Mouse (Mus musculus) left cerebral cortex, postnatal 36 days (tissue): ENCODE measurements around the gene Atg4a-ps. TPM values are rescaled to one million over a fixed set of nuclear protein-coding genes. Genes with fewer than 3 reads are reported as not detected.

Source experiments
- DNase-seq, 2 experiments: peaks; one replicate each; pipeline ENCODE4 v3.0.0; 2021 to 2022; ENCODE audit warnings: low spot score in 2 of 2, mixed read lengths in 1 of 2
- intact Hi-C: fragments of 180-260 bp; cut with DNase I; formaldehyde crosslinking; loops from one replicate; pipeline ENCODE4 v1.15.1; 2025
- total RNA-seq, 2 experiments: library from RNA; stranded (reverse); gene quantifications; 2 replicates each; pipeline ENCODE4 v1.2.3; 2021

The Atg4a-ps gene
- total RNA-seq, 2 experiments from 2014 or later, result 0.62 TPM; not detected in 1

- DNase-seq, result no peak
- intact Hi-C loops, result no loop called here
Measured at GRCm38 (mm10) chr3:103633831-103634230, 12.0 kb downstream of the Atg4a-ps start.

GRCm38 (mm10) chr3:103633124-103633523 is 12.7 kb downstream of the Atg4a-ps start:
- intact Hi-C loops, result no loop called here
- DNase-seq, result no peak

- no peak for DNase-seq
- intact Hi-C loops, result no loop called here
Measured at GRCm38 (mm10) chr3:103627661-103628060, 18.2 kb downstream of the Atg4a-ps start.

GRCm38 (mm10) chr3:103626481-103626880 is 19.4 kb downstream of the Atg4a-ps start:
- intact Hi-C loops, result no loop called here
- DNase-seq, result no peak

GRCm38 (mm10) chr3:103625169-103625568 is 20.7 kb downstream of the Atg4a-ps start:
- intact Hi-C loops, result no loop called here

GRCm38 (mm10) chr3:103624591-103625051 is 21.2 kb downstream of the Atg4a-ps start:
- intact Hi-C loops, result no loop called here
- DNase-seq, result no peak

More at GRCm38 (mm10) chr3:103625169-103625568, 20.7 kb downstream of the Atg4a-ps start:
- DNase-seq, result no peak

GRCm38 (mm10) chr3:103623893-103624470 is 21.9 kb downstream of the Atg4a-ps start:
- intact Hi-C loops, result no loop called here
- no peak for DNase-seq

GRCm38 (mm10) chr3:103620101-103620500 is 25.8 kb downstream of the Atg4a-ps start:
- intact Hi-C loops, result no loop called here
- DNase-seq, result no peak

- no peak for DNase-seq
- intact Hi-C loops, result no loop called here
Measured at GRCm38 (mm10) chr3:103616981-103617380, 28.9 kb downstream of the Atg4a-ps start.

GRCm38 (mm10) chr3:103615621-103616020 is 30.2 kb downstream of the Atg4a-ps start:
- intact Hi-C loops, result no loop called here

GRCm38 (mm10) chr3:103612636-103613355 is 33.1 kb downstream of the Atg4a-ps start:
- DNase-seq, result peak; percentile 23 to 55
- intact Hi-C loops, result loop anchor here (5.0 kb wide), 1 partner anchor 120 kb away; no protein-coding TSS in a partner anchor

More at GRCm38 (mm10) chr3:103615621-103616020, 30.2 kb downstream of the Atg4a-ps start:
- DNase-seq, result no peak

GRCm38 (mm10) chr3:103610231-103610630 is 35.6 kb downstream of the Atg4a-ps start:
- DNase-seq, result no peak
- intact Hi-C loops, result loop anchor here (5.0 kb wide), 1 partner anchor 122 kb away; no protein-coding TSS in a partner anchor

GRCm38 (mm10) chr3:103606660-103607595 is 38.9 kb downstream of the Atg4a-ps start:
- DNase-seq, result no peak
- intact Hi-C loops, result no loop called here

- intact Hi-C loops, result no loop called here
- peak; percentile 17 to 22 for DNase-seq
Measured at GRCm38 (mm10) chr3:103606045-103606597, 39.7 kb downstream of the Atg4a-ps start.

GRCm38 (mm10) chr3:103601561-103601960 is 44.3 kb downstream of the Atg4a-ps start:
- no peak for DNase-seq
- intact Hi-C loops, result no loop called here

- peak; percentile 53 to 55 for DNase-seq
- intact Hi-C loops, result no loop called here
Measured at GRCm38 (mm10) chr3:103601011-103601410, 44.9 kb downstream of the Atg4a-ps start.

GRCm38 (mm10) chr3:103597586-103597985 is 48.3 kb downstream of the Atg4a-ps start:
- DNase-seq, result no peak
- intact Hi-C loops, result no loop called here

GRCm38 (mm10) chr3:103595271-103595810 is 50.5 kb downstream of the Atg4a-ps start:
- DNase-seq, result no peak
- intact Hi-C loops, result no loop called here
